Mouse (Mus musculus) heart, postnatal 0 days (tissue): ENCODE measurements around the gene Cyb5d1. TPM values are rescaled to one million over a fixed set of nuclear protein-coding genes. Genes with fewer than 3 reads are reported as not detected.

ENCODE experiments used
- ATAC-seq: fragments of 200-750 bp; cut with Nextera tagmentation; 2 replicates; pipeline ENCODE4 v1.8.0; 2017; ENCODE audit warnings: low read depth, moderate number of reproducible peaks, moderate library complexity; ENCODE audit not compliant: insufficient read depth
- DNase-seq: peaks from one replicate; pipeline ENCODE4 v3.0.0-alpha.2; 2016; ENCODE audit warnings: low spot score
- H3K27ac ChIP-seq: fragments of 300-500 bp; sonication (generic); 2 replicates; pipeline ENCODE4 v1.5.1; 2014; ENCODE audit warnings: low read depth, mild to moderate bottlenecking
- H3K27me3 ChIP-seq: fragments of 300-500 bp; sonication (generic); 2 replicates; pipeline ENCODE4 v1.6.1; 2014; ENCODE audit warnings: low read length, mixed read lengths; ENCODE audit not compliant: control insufficient read depth, insufficient read depth
- H3K36me3 ChIP-seq: fragments of 300-500 bp; sonication (generic); replicated peaks from 2 replicates; pipeline ENCODE4 v1.6.1; 2014; ENCODE audit warnings: low read length, mixed read lengths; ENCODE audit not compliant: control insufficient read depth, insufficient read depth
- H3K4me1 ChIP-seq: fragments of 300-500 bp; sonication (generic); 2 replicates; pipeline ENCODE4 v1.6.1; 2014; ENCODE audit warnings: antibody characterized with exemption; ENCODE audit not compliant: control insufficient read depth, insufficient read depth
- H3K4me2 ChIP-seq: fragments of 300-500 bp; sonication (generic); 2 replicates; pipeline ENCODE4 v1.6.1; 2014; ENCODE audit warnings: low read depth, mild to moderate bottlenecking, low read length, moderate library complexity
- H3K4me3 ChIP-seq: fragments of 300-500 bp; sonication (generic); 2 replicates; pipeline ENCODE4 v1.5.1; 2014; ENCODE audit warnings: low read depth, low read length
- H3K9ac ChIP-seq: fragments of 300-500 bp; sonication (generic); replicated peaks from 2 replicates; pipeline ENCODE4 v1.6.1; 2014; ENCODE audit warnings: low read depth, low read length, mixed read lengths
- H3K9me3 ChIP-seq: fragments of 300-500 bp; sonication (generic); replicated peaks from 2 replicates; pipeline ENCODE4 v1.6.1; 2016; ENCODE audit warnings: low read length; ENCODE audit not compliant: control insufficient read depth
- CTCF ChIP-seq: IDR thresholded peaks from 2 replicates; pipeline ENCODE4 v1.5.1; 2016; ENCODE audit warnings: antibody characterized with exemption, control low read depth, low read depth
- EP300 ChIP-seq: IDR thresholded peaks from 2 replicates; pipeline ENCODE4 v1.6.1; 2016; ENCODE audit warnings: antibody characterized with exemption, low read depth
- WGBS: fragments of 180-500 bp; shearing (Covaris S2); extraction: QIAGEN DNeasy Blood & Tissue Kit; methylation state at CpG from one replicate; pipeline ENCODE4 v1.1.7; 2014; 5-methylcytosine and 5-hydroxymethylcytosine counted together
- polyA plus RNA-seq: library from polyadenylated mRNA; unstranded; fragments of >200 nt; fragmentation: Nextera tagmentation; extraction: Ambion mirVana; gene quantifications from 2 replicates; pipeline ENCODE4 v1.2.1, GENCODE M21; 2015
- total RNA-seq: library from RNA; depleted of rRNA; stranded (reverse); fragments of >200 nt; gene quantifications from 2 replicates; pipeline ENCODE4 v1.2.3, GENCODE M21; 2014; ENCODE audit warnings: low replicate concordance

The Cyb5d1 gene
- total and polyA plus RNA-seq, 2 experiments from 2014 or later, result 16.7 to 17.6 TPM

DNA sequence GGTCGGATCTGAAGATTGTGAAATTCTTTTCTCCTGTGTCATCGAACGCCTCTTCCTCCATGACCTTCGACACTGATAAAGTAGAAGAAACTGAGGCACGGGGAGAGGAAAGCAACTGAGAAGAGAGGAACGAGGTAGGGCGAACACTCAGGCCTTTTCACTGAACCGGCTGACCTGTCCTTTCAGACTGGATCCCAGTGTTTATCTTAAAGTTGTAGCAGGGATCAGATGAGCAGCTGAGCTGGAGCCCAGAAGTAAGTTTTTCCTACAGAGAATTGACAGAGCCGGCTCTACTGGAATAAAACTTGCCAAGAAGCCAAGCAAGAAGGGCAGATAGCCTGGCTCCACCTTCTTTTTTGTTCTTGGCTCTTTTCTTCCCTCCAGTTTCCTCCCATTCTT is 24.6 kb downstream of the Cyb5d1 start:
- Histone ChIP-seq H3K4me3 (no peak overlapping the region), H3K4me1 (peaks cover 25% of the 10 kb centered on the region)
- 36% methylated on average over 9 of the region's 9 CpGs for WGBS

DNA sequence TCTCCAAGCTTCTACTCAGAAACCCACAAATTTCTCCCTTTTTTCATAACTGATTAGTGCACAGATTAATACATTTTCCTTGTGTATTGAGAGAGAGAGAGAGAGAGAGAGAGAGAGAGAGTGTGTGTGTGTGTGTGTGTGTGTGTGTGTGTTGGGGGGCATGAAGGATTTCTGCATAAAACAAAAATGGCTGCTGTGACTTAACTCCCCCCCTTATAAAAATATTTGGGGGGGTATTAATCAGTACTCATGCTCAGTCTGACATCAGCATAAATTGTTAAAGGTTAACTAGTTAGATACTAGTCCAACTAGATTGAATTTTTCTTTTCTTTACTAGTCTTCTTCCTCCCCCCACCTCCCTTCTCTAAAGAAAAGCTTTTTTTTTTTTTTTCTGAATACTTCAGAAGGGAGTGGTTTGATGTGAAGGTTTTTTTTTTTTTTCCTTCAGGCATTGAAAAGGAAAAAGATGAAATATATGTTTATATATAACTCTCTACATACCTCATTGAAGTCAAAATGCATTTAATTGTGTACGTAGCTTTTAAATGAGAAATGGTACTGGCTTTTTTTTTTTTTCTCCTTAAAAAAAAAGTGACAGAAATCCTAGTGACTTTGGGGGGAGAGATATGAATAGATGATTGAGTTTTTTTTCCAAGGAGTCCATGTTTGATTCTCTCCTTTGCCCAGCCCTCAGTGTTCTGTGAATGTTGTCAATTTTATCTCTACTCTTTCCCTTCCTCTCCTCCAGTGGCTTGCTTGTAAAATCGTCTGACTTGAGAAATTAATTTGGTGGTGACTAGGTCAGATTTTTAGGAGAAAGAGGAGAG is 25.2 kb downstream of the Cyb5d1 start:
- no peaks in the 10 kb centered on the region for H3K27me3 ChIP-seq
- 0 out of 2 replicates have a peak overlapping the region, but pooled peaks have one; percentile 99 for H3K9ac ChIP-seq
- peaks cover 31% of the 10 kb centered on the region for H3K4me1 ChIP-seq
- H3K27ac ChIP-seq, result peak overlapping the region; percentile 97
- H3K9me3 ChIP-seq, result no peaks in the 10 kb centered on the region
- DNase-seq (no peak), ATAC-seq (no peak)
- 0 out of 2 replicates have a peak, but pooled peaks cover 6% of the 10 kb centered on the region for H3K36me3 ChIP-seq
- H3K4me3 ChIP-seq, result peak overlapping the region; percentile 99
- TF ChIP-seq CTCF, result no peak
- no peak for TF ChIP-seq EP300
- WGBS, result 43% methylated on average over 2 of the region's 2 CpGs
- H3K4me2 ChIP-seq, result peak overlapping the region; percentile 99; the same call in 1 of the 2 replicates

More for the DNA sequence above, 24.6 kb downstream of the Cyb5d1 start:
- H3K36me3 ChIP-seq, result 0 out of 2 replicates have a peak, but pooled peaks cover 6% of the 10 kb centered on the region
- TF ChIP-seq CTCF (no peak), EP300 (no peak)
- no peaks in the 10 kb centered on the region for H3K27me3 ChIP-seq
- H3K27ac ChIP-seq, result peak overlapping the region; percentile 5; the same call in 1 of the 2 replicates
- no peak for DNase-seq
- H3K4me2 ChIP-seq, result no peak overlapping the region
- no peak overlapping the region for H3K9ac ChIP-seq
- no peak for ATAC-seq
- H3K9me3 ChIP-seq, result no peaks in the 10 kb centered on the region

DNA sequence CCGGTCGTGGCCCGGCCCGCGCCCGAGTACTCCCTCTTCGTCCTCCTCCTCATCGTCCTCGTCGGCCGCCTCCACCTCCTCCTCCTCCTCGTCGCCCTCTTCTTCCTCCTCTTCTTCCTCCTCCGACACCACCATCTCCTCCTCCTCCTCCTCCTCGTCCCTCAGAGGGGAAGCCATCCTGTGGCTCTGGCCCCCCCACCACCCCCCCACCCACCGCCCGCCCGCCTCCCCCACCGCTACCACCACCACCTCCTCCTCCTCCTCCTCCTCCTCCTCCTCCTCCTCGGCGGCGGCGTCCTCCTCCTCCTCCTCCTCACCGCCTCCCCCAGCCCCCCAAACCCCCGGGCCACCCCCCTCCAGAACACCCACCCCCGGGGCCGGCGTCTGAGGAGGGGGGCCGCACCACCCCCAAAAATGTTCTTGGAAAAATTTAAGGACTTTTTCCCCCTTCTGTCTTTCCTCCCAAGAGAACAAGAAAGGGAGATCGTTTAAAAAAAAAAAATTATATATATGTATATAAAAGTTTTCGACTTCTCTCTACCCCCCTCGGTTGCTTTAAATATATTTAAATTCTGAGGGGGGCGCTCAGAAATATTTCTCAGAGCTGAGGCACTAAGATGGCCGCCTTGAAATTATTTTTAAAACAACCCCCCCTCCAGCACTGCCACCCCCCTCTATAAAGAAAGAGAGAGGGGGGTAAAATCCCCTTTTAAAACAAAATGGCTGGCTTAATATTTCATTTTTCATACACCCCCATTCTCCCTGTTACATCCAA is 26.0 kb downstream of the Cyb5d1 start, which contains the start of gene Chd3:
TSS of gene Chd3 (minus strand) at position 192 of the 775 bp plus-strand sequence.
- no peak for DNase-seq
- H3K4me2 ChIP-seq, result peak within 1 kb of the TSS; percentile 99
- no peaks in the 10 kb centered on the region for H3K27me3 ChIP-seq
- TF ChIP-seq CTCF (no peak), EP300 (no peak)
- H3K4me1 ChIP-seq, result peaks cover 39% of the 10 kb centered on the region
- peak within 1 kb of the TSS; percentile 99 for H3K9ac ChIP-seq
- peak within 1 kb of the TSS; percentile 99 for H3K4me3 ChIP-seq
- ATAC-seq, result no peak
- H3K27ac ChIP-seq, result peak within 1 kb of the TSS; percentile 97
- H3K9me3 ChIP-seq, result no peaks in the 10 kb centered on the region
- 0 out of 2 replicates have a peak, but pooled peaks cover 6% of the 10 kb centered on the region for H3K36me3 ChIP-seq
- 2% methylated on average over 20 of the region's 34 CpGs for WGBS

DNA sequence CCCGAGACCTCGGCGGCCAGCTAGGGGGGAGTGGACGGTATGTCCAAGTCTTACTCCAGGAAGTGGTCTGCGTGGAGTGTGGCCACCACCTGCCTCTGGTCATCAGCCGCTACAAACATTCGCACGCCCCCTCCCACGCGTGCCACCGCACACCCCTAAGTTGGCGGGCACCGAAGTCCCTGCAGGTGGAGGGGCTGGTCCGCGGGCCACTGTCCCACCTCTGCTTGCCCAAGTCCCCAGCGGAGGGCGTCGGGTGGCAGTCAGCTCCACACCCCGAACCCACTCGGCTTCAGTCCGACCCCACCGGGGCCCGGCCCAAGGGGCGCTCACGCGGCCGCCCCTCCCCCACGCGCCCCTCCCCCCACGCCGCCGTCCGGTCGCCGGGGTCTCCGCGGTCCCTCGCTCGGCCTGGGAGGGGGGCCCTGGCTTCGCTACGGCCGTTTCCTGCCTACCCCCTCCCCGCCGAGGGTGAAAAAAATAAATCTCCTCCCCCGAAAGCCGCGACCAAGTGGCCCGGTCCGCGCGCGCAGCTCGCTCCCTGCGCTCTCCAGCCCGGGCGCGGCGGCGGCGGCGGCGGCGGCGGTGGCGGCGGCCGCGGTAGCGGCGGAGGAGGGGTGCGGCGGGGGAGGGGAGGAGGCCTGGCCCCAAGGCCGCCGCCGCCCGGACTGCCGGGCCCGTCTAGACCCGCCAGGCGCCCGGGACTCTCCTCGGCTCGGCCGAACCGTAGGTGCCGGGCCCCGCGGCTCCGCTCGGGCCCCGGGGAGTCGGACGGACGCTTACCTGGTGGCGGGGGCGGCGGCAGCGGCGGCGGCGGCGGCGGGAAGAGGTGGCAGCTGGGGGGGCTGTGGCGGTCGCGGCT is 26.8 kb downstream of the Cyb5d1 start:
- peak; percentile 45 for DNase-seq
- Histone ChIP-seq H3K4me1 (peaks cover 43% of the 10 kb centered on the region), H3K27me3 (no peaks in the 10 kb centered on the region), H3K4me3 (peak overlapping the region; percentile 99), H3K36me3 (peaks cover 6% of the 10 kb centered on the region; the same call in 1 of the 2 replicates), H3K9me3 (no peaks in the 10 kb centered on the region), H3K9ac (peak overlapping the region; percentile 99), H3K4me2 (peak overlapping the region; percentile 99), H3K27ac (peak overlapping the region; percentile 97)
- WGBS, result 0% methylated on average over 60 of the region's 106 CpGs
- ATAC-seq, result peak; percentile 7
- TF ChIP-seq EP300 (no peak), CTCF (no peak)
